Mouse (Mus musculus): ENCODE measurements around the gene Map3k20.

The Map3k20 gene

DNA sequence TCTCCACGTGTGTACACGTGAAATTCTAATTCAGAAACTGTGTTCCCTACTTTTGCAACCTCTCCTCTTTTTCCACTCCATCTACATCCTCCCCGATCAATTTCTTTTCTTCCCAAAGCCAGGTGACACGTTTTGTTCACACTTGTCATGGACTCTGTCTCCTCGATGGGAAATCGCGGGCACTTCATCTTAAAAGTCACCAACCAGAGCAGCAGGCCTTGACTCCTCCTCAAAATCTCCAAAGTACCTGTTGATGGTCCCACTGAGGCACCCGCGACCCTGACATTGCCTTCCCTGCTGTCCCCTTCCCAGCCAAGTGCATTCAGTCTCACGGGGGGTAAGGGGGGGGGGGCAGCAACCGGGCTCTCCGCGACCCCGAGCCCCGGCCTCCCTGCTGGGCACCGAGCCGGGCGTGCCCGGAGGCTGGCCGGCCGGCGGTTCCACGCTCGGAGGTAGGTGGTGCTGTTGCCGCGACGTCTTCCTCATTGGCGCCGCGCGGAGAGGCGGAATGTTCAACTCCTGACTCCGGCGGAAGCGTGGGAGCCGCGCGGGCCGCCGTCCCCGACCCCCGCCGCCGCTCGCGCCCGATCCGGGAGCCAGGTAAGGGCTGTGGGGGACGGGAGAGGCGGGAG is at the start of gene Map3k20:
Gene Map3k20, plus strand, starts transcription at position 382 of the 632 bp plus-strand sequence.
- in situ Hi-C loops (cut with MboI, MseI): loop anchor here (5.0 to 10.0 kb wide), 3 partner anchors 51 to 579 kb away; no protein-coding TSS in a partner anchor

DNA sequence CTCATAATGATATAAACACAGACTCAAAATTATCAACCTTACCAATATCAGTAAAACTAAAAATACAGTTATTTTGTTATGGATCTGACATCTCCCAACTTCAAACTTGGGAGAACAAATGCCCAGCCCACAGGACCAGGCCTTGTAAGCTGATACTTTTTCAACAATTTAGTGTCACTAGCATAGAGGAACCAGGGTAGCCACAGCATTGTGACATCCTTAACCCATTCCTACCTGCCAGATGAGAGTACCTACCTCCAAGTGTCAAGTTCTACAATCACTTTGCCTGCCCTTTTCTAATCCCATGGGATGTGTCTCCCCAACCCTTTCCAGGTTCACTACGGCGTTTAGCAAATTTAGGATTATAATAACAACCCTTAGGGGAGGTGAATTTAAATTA is 47.0 kb upstream of the Map3k20 start:
- in situ Hi-C loops (cut with MboI, MseI): loop anchor here in 1 of 2 experiments (10.0 kb wide), 1 partner anchor 46 kb away; the partner anchor contains the start of gene Map3k20

DNA sequence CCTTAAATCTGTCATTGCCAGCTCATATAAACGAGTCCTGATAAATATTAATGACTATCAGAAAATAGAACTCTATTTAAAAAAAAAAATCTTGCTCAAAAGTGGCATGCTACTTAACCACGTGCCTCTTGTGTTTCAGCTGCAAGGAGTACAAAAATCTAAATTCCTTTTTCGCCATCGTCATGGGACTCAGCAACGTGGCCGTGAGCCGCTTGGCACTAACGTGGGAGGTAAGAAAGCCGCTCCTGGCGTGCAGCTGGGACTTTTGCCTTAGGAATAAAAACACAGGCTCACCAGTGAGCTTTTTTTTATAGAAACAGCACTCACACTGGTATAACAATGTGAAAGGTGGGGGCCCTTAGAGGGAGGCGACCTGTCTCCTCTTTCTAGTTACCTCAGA is 46.5 kb upstream of the Map3k20 start:
- in situ Hi-C loops (cut with MboI, MseI): loop anchor here in 1 of 2 experiments (10.0 kb wide), 1 partner anchor 46 kb away; the partner anchor contains the start of gene Map3k20

DNA sequence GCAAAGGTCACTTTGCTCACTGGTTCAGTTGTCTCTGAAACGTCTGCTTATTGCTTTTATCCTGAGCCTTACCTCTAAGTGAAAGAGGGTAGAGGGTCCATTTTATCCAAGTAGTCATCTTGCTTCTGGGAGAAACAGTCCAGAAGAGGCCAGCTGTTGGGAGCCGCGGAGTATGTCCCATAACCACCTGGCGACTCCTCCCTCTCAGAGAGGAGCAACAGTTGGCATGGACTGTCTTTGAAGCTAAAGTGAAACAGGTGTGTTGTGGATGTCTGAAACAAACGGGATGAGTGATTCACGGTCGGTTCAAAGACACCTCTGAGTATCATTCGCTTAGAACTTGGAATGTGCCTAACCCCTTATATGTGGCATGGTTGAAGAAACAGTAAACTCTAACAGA is 46.0 kb upstream of the Map3k20 start:
- in situ Hi-C loops (cut with MboI, MseI): loop anchor here in 1 of 2 experiments (10.0 kb wide), 1 partner anchor 45 kb away; the partner anchor contains the start of gene Map3k20

DNA sequence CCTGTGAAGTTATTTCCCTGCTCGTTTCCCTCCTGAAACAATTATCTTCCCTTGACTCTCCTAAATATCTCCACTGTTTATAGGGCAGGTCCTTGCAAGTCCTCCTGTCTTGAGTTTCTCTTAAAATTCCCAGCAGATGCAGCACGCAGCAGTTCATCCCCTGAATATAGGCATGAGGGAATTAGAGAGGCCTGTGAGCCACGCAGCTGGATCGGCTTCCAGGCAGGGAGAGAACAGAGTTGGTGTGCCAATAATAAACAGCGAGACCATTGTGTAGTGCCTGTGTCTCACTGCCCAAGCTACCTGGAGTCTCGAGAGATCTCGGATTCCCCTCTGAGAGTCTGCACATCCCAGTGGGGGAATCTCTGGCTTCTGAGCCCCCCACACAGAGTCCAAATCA is 45.4 kb upstream of the Map3k20 start:
- in situ Hi-C loops (cut with MboI, MseI): loop anchor here (5.0 to 10.0 kb wide), 3 partner anchors 45 to 152 kb away; partner anchors contain the start of gene Map3k20 (in 1 of the 2)

DNA sequence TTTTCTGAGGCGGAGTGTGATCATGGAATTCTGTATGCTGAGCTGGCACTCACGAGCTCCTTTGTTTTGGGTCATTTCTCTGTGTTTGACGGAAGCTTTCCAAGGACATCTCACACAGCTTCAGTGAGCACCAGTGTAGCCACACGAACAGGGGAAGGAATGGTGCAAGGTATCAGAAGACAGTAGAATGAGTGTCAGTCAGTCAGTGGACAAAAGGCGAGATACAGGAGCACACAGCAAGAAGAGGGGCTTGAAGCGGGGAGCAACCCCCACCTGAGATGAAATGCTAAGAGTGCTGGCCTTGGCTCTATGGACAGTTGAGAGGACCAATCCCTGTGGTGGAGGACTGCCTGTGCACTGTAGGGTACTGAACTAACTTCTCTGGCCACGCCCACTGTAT is 44.7 kb upstream of the Map3k20 start:
- in situ Hi-C loops (cut with MboI, MseI): loop anchor here (5.0 to 10.0 kb wide), 2 partner anchors 84 to 152 kb away; no protein-coding TSS in a partner anchor

DNA sequence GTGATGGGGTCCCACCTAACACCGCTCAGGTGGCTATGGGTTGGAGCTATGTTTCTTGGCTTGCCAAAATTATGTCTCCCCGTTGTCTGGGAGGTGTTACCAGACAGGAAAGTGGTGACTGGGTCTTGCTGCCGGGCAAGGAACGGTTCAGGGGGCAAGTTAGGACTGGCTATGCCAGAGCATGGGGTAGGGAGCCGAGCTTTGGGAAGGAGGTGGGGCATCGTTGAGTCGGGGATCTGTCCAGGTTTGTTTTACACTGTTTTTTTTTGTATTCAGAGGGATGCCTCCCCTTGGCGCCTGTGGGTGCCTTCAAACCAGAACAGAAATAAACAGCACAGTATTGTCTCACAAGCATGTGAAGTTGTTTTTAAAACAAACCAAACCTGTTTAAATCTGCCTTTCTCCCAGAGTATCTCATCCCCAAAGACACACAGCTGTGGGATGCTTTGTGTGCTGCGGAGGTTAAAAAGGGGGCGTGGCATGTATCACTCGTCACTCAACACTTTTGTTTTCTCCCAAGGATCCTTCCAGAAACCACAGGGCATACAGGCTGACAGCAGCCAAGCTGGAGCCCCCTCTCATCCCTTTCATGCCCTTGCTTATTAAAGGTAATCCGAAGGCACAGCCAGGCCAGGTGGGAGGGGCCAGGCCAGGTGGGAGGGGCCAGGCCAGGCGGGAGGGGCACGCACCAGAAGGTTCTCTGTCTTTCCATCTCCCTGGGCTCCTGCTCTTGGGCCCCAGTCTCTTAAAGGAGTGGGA is 43.5 kb upstream of the Map3k20 start:
- in situ Hi-C loops (cut with MboI, MseI): loop anchor here (5.0 to 10.0 kb wide), 2 partner anchors 83 to 150 kb away; no protein-coding TSS in a partner anchor

DNA sequence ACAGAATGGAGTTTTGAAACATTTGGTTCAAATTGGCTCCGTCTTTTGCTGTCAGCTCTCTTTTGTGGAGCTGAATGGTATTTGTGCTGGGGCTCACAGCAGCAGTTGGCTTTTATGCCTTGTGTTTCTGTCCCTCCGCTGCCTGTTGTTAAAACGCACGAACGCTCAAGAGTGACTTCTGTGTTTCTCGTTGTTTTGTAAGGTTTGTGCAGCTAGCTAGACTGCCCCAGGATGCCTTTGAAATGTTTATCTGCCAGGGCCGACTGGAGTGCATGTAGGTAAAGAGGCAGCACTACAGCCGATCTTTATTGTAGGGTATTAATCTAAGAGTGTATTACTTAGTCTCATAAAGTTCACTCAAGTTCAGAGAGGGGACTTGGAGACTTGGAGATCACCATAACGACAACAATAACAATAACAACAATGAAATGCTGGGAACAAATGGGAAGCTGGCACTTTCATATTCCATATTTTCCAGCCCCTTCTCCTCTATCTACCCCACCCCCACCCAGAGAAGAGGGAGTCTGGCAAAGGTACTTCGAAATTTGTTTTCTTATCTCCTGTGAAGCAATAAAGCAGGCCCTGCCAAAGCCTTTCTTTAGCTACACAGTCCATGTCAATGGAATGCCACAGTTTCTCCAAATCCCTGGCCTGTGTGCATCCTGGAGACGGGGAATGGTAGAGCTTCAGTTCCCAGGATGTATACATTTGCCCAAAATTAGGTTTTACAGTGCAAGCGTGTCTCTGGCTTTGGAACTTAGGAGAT is 42.3 kb upstream of the Map3k20 start:
- in situ Hi-C loops (cut with MboI, MseI): loop anchor here (5.0 to 10.0 kb wide), 2 partner anchors 82 to 149 kb away; no protein-coding TSS in a partner anchor

DNA sequence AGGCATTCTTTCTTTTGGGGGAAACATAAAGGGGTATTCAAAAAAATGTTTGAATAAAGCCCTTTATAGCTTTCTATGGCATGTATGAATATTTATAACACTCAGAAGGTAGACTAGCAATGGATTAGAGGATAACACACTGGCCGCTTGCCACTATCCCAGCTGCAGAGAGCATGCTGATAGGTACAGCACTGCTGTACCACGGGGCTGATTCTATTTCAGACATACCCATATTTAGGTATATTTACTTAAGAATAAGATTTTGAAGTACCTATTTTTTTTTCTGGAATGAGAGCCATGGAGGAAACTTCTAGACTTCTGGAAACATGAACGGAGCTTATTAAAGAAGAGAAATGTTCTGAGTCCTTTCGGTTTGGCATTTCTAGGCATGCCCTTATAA is 39.8 kb upstream of the Map3k20 start:
- in situ Hi-C loops (cut with MboI, MseI): loop anchor here in 1 of 2 experiments (5.0 to 10.0 kb wide), 2 partner anchors 79 to 1002 kb away; no protein-coding TSS in a partner anchor

DNA sequence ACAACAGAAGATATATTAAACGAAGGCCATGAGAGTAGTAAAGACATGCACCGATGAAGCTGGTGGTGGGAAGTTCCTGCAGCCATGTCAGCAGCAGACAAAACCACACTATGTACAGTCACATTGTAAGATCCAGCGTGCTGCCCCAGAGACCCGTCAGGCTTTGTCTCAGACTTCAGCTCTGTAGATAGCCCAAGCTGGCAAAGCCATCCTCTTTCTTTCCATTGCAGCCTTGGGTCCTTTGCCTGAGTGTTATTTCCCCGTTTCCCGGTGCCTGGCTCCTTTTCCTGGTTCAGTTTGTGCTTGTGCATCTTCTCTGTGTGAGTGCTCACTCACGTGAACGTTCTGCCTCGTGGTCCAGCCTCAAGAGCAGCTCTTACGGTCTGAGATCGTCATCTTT is 39.1 kb upstream of the Map3k20 start:
- in situ Hi-C loops (cut with MboI, MseI): loop anchor here in 1 of 2 experiments (5.0 to 10.0 kb wide), 2 partner anchors 78 to 1001 kb away; no protein-coding TSS in a partner anchor

DNA sequence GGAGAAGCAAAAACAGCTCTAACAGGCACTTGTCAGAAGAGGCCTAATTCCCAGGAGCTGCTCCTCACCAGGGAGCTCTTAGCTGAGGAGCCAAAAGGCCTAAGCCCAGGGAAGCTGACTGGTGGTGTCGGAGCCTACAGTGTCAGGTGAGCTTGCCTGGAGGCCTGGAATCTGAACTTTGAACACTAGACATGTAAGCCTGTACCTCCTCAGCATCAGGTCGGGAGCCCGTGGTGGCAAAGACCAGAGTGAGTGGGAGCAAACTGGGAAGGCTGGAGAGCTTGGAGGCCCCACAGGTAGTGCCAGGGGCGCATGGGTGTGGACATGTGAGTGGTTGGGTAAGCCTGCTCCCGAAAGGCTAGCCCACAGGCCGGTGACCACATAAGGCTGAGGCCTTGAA is 37.6 kb upstream of the Map3k20 start:
- in situ Hi-C loops (cut with MboI, MseI): loop anchor here in 1 of 2 experiments (5.0 to 10.0 kb wide), 2 partner anchors 77 to 999 kb away; no protein-coding TSS in a partner anchor

DNA sequence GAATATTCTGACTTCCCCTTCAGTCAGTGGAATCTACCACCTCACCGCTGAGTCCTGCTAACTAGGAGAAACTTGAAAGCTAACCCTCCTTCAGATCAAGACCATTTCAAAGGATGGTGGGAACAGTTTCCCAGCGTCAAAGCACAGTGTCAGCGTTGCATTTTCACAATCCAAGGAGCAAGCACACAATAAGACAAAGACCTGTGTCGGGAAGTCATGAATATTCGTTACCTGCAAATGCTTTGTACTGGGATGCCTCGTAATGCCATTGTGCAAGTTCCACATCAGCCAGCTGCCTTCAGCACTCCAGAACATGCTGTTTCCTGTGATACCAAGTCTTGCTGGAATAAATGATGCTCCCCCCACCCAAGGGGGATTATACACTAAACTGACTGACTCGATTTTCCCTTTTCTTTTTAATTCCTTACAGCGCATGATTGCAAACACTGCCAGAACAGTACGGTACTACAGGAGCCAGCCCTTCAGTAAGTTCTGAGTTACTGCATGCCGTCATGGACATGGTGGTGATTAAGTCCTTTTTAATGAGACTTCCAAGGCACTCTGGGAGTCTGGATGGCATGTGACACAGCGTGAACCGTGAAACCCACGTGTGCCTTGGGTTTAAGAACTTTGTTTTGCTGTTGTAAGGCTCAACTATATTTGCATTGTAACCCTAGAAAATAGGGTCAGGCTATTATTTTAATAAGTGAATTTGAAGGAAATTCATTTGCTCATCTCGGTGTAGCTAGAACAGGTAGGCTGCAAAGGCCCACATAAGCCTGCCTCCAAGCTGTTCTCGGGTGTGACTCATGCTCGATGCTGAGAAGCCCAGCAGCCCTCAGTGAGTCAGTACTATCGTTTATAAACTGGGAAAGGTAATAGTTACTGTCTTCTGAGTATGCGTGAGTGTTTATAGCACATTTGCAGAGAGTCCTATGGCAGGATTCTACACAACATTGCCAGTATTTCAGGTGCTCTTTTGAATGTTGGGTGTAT is 32.6 kb upstream of the Map3k20 start:
- in situ Hi-C loops (cut with MboI, MseI): loop anchor here in 1 of 2 experiments (10.0 kb wide), 1 partner anchor 52 kb away; no protein-coding TSS in a partner anchor

DNA sequence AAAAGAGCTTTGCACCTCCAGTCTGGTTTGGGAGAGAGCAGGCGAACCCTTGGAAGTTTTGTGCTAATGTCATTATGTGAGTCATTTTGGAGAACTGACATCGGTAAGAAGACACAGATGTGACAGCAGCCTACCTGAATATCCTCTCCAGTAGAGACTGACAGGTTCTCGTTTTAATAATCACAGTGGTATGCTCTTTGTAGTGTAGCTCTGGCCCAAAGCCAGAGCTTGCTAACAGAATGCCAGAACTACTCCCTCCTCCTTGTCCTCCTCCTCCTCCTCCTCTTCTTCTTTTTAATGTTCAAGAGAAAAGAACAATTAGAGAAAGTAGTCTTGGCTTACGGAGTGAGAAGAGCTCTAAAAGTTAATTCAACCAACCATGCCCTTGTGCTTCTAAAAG is 31.6 kb upstream of the Map3k20 start:
- in situ Hi-C loops (cut with MboI, MseI): loop anchor here in 1 of 2 experiments (10.0 kb wide), 1 partner anchor 51 kb away; no protein-coding TSS in a partner anchor

DNA sequence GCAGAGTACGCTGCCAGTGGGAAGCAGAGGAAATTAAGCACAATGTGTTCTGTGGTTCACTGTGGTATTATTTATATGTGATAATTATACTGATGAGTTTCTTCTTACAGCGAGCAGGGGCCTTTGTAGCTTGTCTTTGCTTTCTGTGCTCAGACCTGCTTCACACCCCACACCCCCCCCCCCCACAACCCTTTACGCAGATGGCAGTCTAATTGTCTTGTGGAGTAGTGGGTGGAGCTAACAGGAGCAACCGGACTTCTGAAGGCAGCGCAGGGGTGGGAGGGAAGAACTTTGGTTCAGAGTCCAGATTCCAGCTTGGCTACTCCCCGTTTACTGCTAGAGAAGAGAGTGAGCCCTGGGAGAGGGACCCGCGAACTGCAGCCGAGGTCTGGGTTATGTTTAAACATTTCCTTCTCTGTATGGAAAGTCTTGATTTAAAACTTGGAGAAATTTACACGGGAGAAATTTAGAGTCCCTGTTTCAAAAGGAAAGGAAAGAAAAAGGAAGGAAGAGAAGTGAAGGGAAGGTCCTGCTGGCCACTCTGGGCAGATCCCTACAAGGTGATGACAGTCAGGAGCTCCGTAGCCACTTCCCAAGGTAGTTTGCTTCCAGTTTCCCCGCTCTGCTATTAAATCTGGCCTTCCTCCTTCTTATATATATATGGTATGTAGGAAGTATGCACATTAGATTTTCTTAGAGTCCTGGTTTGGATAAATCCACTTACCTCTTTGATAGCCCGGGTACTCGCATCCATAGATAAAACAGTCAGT is 30.4 kb upstream of the Map3k20 start:
- in situ Hi-C loops (cut with MboI, MseI): loop anchor here in 1 of 2 experiments (10.0 kb wide), 1 partner anchor 50 kb away; no protein-coding TSS in a partner anchor

DNA sequence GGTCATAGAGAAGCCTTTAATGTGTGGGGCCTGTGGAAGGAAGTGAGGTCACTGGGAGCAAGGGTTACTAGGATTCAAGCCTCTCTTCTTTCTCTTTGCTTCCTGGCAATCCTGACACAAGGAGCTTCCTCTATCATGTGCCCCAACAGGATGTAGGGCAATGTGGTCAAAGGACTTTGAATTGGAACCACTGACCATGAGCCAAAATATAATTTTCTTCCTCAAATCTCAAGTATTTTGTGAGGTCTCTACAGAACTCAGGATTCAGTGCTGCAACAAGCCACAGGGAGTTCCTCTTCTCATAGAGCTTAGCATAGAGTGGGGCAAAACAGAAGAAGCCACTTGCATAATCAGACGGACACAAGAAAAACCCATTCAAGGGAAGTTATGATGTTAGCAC is 24.7 kb upstream of the Map3k20 start:
- in situ Hi-C loops (cut with MboI, MseI): no loop called here

DNA sequence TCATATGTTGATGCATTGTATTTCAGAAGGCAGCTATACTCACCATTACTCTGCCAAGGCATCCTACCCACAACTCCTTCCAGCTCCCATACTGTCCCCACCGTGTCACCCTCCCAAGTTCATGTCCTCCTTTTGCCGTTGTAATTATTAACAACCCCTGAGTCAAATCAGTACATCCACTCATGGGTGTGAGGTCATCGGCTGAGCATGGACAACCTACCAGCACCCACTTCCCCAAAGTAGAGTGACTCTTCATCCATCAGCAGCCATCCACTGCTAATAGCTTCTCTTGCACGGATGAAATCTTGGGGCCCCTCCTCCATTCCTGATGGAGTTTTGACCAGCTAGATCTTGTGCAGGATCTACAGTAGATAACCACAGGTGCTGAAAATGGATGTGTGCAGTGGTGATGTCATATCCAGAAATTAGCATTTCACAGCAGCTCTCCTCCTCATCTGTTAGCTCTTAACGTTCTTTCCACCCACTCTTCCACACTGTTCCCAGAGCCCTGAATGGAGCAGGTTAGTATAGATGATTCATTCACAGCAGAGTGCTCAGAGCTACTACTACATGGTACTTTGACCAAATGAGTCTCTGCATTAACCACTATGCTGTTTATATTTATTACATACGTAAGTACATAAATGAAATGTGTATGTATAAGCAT is 22.5 kb upstream of the Map3k20 start:
- in situ Hi-C loops (cut with MboI, MseI): no loop called here

DNA sequence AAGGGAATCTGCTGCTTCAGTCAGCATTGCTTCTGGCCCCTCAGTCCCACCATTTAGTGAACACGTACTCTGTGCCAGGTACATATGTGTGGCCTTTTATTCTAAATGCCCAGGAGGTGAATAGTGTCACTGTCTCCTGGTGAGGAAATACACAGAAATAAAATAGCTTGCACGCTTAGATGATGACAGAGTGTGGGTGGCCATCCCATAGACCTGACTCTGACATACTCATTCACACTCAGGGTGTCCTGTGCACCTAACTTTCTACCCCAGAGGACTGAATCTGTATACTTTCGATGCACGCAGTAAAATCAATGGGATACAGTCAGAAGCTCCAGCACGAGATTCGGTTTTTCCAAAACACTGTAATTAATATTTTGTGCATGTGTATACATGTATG is 18.0 kb upstream of the Map3k20 start:
- in situ Hi-C loops (cut with MboI, MseI): no loop called here

DNA sequence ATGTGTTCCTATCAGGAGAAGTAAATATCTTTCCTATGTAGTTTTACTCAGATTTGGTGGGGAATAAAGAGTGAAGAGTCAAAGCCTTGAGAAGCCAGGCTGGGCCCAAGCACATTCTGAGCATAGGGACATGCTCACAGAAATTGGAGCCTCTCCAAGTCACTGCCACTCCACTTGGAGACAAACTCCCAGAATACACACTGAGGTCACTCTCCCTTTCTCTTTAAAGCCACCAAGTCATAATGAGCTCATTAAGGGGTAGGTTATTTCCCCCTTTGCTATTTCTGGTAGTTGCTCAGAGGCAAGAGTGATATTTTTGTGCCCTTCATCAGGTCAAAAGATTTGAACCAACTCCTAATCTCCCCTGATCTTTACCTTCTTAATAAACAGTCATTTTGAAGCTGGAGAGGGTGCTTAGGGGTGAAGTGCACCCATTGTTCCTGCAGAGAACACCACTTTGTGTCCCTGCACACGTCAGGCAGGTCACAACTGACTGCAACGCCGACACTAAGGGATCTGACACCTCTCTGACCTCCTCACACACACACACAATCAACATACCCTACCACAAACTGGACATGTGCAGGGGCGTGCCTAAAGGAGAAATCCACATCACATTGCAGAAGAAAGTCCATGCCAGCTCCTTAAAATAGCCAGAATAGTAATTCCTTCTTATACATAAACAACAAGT is 15.6 kb upstream of the Map3k20 start:
- in situ Hi-C loops (cut with MboI, MseI): no loop called here
